Mouse (Mus musculus): ENCODE results near the gene Thrap3.
A peak's percentile ranks its signal among the peaks of the same experiment; 100 is the strongest.

The Thrap3 gene

GRCm38 (mm10) chr4:126202303-126203181 lies at the start of gene Thrap3:
Gene Thrap3, minus strand, starts transcription at chr4:126202760.
- peak; percentile 99 for ATAC-seq (ENCODE audit: insufficient number of reproducible peaks, low FRiP score, low TSS enrichment)

- no peak for ATAC-seq (ENCODE audit: insufficient number of reproducible peaks, low FRiP score, low TSS enrichment)
These were observed 49.2 kb upstream of the Thrap3 start for GRCm38 (mm10) chr4:126251655-126252254.

GRCm38 (mm10) chr4:126250659-126251058 lies 48.1 kb upstream of the Thrap3 start:
- ATAC-seq (ENCODE audit: insufficient number of reproducible peaks, low FRiP score, low TSS enrichment) = no peak

GRCm38 (mm10) chr4:126248261-126248868 lies 45.8 kb upstream of the Thrap3 start:
- no peak for ATAC-seq (ENCODE audit: insufficient number of reproducible peaks, low FRiP score, low TSS enrichment)

- no peak for ATAC-seq (ENCODE audit: insufficient number of reproducible peaks, low FRiP score, low TSS enrichment)
These were observed 43.8 kb upstream of the Thrap3 start for GRCm38 (mm10) chr4:126246202-126246889.

- no peak; the same call in 1 of the 2 replicates for ATAC-seq (ENCODE audit: insufficient number of reproducible peaks, low FRiP score, low TSS enrichment)
These were observed 40.0 kb upstream of the Thrap3 start for GRCm38 (mm10) chr4:126242510-126242909.

- ATAC-seq (ENCODE audit: insufficient number of reproducible peaks, low FRiP score, low TSS enrichment) = 0 out of 2 replicates have a peak, but pooled peaks have one; percentile 37
These were observed 39.4 kb upstream of the Thrap3 start for GRCm38 (mm10) chr4:126241956-126242355.

GRCm38 (mm10) chr4:126239862-126240475 lies 37.4 kb upstream of the Thrap3 start:
- no peak for ATAC-seq (ENCODE audit: insufficient number of reproducible peaks, low FRiP score, low TSS enrichment)

- no peak for ATAC-seq (ENCODE audit: insufficient number of reproducible peaks, low FRiP score, low TSS enrichment)
These were observed 35.2 kb upstream of the Thrap3 start for GRCm38 (mm10) chr4:126237721-126238242.

GRCm38 (mm10) chr4:126236467-126237280 lies 34.1 kb upstream of the Thrap3 start:
- no peak for ATAC-seq (ENCODE audit: insufficient number of reproducible peaks, low FRiP score, low TSS enrichment)

- no peak for ATAC-seq (ENCODE audit: insufficient number of reproducible peaks, low FRiP score, low TSS enrichment)
These were observed 32.6 kb upstream of the Thrap3 start for GRCm38 (mm10) chr4:126235191-126235590.

- no peak for ATAC-seq (ENCODE audit: insufficient number of reproducible peaks, low FRiP score, low TSS enrichment)
These were observed 32.1 kb upstream of the Thrap3 start for GRCm38 (mm10) chr4:126234496-126235175.

- ATAC-seq (ENCODE audit: insufficient number of reproducible peaks, low FRiP score, low TSS enrichment) = no peak
These were observed 31.2 kb upstream of the Thrap3 start for GRCm38 (mm10) chr4:126233676-126234308.

- no peak for ATAC-seq (ENCODE audit: insufficient number of reproducible peaks, low FRiP score, low TSS enrichment)
These were observed 27.3 kb upstream of the Thrap3 start for GRCm38 (mm10) chr4:126229900-126230299.

- no peak for ATAC-seq (ENCODE audit: insufficient number of reproducible peaks, low FRiP score, low TSS enrichment)
These were observed 25.6 kb upstream of the Thrap3 start for GRCm38 (mm10) chr4:126228144-126228543.

GRCm38 (mm10) chr4:126227077-126227761 lies 24.7 kb upstream of the Thrap3 start:
- peak; percentile 67; the same call in 1 of the 2 replicates for ATAC-seq (ENCODE audit: insufficient number of reproducible peaks, low FRiP score, low TSS enrichment)

- ATAC-seq (ENCODE audit: insufficient number of reproducible peaks, low FRiP score, low TSS enrichment) = peak; percentile 21; the same call in 1 of the 2 replicates
These were observed 24.1 kb upstream of the Thrap3 start for GRCm38 (mm10) chr4:126226640-126227039.

Data from cerebellum, adult (tissue).